Mouse (Mus musculus) lung, postnatal 14 days (tissue): ENCODE measurements at regions not wholly inside any gene's neighbourhood (a gene's known extent, or its start where the extent isn't known, plus 50 kb on each side); places are given as distances from the start of the nearest gene placed in this dataset.

Experiments
- DNase-seq: peaks from one replicate; pipeline ENCODE4 v3.0.0; 2021

DNA sequence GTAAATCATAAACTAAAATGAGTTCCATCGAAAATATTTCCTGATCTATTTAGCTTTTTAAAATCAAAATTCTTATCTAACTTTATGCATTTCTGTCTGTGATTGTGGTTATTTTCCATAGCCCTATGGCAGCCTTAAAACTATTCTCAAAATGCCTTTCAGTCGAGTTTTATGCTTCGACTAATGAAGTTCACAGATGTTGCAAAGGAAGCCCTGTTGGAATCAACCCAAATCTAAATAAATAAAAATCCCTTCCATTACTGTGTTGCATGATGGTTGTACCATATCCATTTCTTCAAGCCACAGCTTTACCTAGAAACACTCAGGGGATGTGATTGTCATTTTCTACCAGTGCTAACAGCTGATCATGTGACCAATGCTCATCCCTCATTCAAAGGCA, 585.6 kb upstream of the N6amt1 start:
- DNase-seq: no peak

GRCm38 (mm10) chr16:86765974-86766373, 588.0 kb upstream of the N6amt1 start:
- DNase-seq: no peak

- DNase-seq: no peak
These were observed 612.7 kb upstream of the N6amt1 start for GRCm38 (mm10) chr16:86741236-86741635.

GRCm38 (mm10) chr16:86718982-86719771, 634.8 kb upstream of the N6amt1 start:
- no peak for DNase-seq

DNA sequence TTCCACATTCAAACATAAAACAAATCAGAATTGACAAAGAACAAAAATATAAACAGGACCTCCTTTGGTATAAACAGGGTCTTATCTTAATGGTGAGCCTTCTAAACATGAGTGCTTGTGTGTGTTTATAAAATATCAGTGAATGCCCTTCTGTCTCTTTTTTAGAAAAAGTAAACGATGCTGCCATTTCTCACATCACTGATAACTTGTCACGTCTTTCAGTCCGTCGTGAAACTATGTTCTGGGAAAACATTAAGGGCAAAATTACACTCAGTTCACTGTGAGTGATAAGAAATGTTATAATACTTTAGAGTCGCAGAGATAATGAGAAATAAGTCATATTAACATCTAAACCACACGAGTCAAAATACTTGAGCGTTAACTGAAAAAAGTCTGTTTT, 635.6 kb upstream of the N6amt1 start:
- no peak for DNase-seq

DNA sequence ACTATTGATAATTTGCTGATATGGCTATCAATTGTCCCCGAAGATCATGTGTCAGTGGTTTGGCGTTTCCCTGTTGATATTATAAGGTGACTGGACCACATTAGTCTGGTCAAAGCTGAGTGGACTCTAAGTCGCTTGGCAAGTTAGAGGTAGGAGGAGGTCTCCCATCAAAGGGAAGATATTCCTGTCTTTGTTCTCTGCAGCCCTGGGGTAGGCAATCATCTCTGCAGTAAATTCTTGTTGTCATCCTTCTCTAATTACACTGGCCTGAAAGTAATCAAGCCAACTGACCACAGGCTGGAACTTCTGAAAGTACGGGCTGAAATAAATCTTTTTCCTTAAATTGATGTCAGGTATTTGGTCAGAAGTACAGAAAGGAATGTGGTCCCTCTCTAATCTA, 652.3 kb upstream of the N6amt1 start:
- no peak for DNase-seq

DNA sequence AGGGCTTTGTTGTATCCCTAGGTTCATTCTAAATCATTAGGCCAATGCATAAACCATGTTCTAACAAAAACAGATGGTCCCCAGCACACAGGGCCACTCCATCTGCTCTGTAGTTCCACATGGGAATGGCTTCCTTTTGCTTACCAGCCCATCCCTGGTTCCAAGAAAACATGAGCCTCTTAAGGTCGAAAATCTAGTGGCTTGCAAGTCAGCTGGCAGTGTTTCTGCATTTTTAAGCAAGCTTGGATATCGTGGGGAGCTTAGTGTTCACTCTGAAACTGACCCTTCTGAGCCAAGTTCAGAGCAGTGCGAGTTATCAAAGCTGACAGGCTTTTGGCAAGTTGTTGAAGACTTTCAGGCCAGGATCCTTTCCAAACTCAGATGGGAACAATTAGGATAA, 659.5 kb upstream of the N6amt1 start:
- DNase-seq: peak; percentile 36

DNA sequence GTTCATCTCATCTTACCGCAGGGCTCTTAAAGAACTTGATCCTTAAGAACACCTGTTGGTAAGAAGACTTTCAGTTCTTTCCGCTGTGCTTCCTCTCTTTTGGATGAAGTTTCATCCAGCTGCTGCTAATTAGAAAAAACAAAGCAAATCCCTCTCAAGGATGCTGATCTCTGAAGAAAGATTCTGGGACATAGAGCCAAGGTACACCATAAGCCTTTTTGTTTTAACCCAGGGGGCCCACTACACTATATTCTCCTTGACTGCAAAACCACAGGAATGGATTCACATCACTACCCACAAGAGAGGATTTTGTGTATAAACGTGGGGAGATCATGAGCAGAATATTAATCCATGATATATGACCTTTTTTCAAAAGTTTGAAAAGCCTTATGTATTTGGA, 694.8 kb upstream of the N6amt1 start:
- no peak for DNase-seq

DNA sequence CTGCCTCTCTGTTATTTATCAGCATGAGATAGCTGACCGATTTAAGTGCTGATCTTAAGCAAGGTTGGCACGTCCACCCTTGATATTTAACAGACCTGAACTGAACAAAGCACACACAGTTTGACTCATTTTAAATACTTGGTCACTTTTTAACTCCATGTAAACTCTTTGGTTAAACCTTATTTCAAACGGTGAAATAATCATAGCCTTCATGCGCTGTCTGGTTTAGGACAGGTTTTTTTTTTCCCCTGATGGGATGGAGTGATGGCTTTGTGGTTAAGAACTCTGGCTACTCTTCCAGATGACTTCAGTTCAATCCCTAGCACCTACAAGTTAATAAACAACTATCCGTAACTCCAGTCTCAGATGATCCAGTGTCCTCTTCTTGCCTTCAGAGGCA, 706.7 kb upstream of the N6amt1 start:
- DNase-seq: no peak

DNA sequence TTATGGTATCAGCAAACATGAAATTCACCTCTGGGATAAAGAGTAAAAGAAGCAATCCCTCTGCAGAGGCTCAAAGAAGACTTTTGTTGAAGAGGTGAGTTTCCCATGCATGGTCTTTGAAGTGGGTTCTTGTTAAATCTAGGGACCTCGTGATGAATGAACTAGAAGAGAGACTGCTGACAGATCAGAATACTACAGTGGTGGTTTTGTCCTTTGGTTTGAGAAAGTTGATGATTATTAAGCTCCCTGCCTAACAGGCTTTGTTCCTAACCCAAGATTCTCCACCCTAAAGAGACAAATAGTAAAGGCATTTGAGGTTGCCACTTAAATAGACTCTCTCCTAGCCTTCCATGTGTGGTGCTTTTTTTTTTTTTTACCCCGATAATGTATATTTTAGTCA, 707.2 kb upstream of the N6amt1 start:
- no peak for DNase-seq

GRCm38 (mm10) chr16:86645436-86645835, 708.5 kb upstream of the N6amt1 start:
- no peak for DNase-seq

DNA sequence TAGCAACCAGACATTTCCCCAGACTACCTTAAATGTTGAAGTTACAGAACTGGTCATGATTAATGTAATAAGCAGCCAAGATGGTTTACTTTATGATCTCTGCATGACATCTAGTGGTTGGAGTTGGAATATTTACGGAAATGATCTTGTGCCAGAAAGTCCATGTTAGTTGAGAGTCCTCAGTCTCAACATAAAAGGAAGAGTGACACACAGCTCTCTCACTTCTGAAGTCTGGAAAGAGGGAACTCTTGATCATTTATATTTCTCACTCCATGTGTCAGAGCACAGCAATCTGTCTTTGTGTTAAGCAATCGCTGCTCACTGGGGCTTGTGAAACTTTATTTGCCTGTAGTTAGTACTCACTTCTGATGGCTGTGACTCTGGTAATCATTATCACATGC, 709.1 kb upstream of the N6amt1 start:
- peak; percentile 34 for DNase-seq

- DNase-seq: peak; percentile 33
These were observed 702.5 kb upstream of the Adamts5 start for GRCm38 (mm10) chr16:86604166-86604565.

DNA sequence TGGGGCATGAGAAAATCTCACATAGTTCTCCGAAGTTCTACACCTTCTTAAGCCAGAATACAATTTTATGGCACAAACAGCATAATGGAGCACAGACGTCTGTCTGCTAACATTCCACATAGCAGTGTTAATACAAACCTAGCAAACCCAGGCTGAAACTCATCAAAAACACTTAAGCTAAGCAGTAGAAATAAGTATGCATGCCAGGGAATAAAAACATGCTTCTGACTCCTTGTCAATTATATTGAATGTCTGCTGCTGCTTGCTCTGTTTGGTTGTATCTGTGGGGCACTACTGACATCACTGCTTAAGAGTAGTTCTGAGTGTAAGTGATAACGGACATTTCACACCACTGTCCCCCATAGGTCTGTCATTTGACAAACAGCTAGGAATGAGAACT, 693.4 kb upstream of the Adamts5 start:
- no peak for DNase-seq

DNA sequence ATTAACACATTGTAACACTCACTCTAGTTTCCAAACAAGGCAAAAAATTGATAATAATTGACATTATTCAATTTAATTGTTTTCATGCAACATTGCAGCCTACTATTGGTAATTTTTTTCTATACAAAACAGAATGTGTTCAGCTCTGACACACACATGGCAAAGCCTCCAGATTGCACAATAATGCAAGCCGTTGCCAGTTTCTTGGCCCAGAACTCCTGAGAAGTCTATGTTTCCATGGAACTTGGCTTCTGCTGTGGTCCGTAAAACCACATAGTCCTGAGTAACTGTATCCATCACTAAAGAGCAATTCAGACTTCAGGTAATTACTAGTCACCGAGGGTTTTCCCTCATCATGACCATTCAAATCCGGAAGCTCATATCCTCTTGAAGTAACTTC, 684.4 kb upstream of the Adamts5 start:
- DNase-seq: peak; percentile 59

DNA sequence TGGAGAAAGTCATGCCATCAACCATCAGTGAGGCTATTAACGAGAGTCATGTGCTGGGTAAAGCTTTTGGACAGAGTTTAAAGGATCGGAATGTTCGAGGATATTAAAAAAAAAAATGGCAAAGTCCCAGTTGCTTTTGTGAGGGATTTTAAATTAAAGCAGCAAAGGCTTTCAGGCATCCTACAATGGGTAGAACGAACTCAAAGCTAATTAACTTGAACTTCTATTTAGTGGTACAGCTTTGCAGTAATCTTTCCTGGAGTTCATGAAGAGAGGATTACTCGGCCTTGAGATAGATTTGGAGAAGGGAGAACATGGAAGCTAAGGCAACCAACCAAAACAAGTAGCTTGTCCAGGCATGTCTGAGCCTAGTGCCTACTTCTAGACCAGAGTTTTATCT, 676.7 kb upstream of the Adamts5 start:
- no peak for DNase-seq

DNA sequence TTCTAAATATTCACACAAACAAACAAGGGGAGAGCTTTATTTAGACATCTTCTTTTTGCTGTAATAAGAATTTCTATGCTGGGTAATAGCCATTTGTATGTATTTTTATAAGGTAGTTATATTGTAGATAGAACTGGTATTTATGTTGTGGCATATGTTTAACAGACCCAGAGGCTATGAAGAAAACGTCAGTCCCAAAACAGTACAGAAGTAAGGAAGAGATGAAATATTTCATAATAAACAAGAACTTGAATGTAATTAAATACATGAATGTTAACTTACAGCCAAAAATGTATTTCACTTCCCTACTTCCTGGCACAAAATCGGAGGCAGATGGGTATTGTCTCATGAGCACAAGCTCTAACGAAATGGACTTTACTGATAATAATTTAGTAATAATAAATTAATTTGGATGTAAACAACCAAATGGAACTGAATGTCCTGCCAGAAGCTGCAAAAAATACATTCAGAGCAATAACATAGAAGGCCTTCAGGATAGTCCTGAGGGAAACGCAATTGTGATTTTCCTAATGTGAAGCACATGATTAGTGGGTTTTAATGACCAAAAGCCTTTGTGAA, 645.9 kb upstream of the Adamts5 start:
- no peak for DNase-seq

- no peak for DNase-seq
These were observed 645.3 kb upstream of the Adamts5 start for GRCm38 (mm10) chr16:86546905-86547304.

- no peak for DNase-seq
These were observed 642.5 kb upstream of the Adamts5 start for GRCm38 (mm10) chr16:86544121-86544520.

- DNase-seq: no peak
These were observed 634.9 kb upstream of the Adamts5 start for GRCm38 (mm10) chr16:86536479-86536878.

- no peak for DNase-seq
These were observed 622.5 kb upstream of the Adamts5 start for GRCm38 (mm10) chr16:86524135-86524534.

- no peak for DNase-seq
These were observed 615.3 kb upstream of the Adamts5 start for GRCm38 (mm10) chr16:86516935-86517334.

- DNase-seq: no peak
These were observed 614.5 kb upstream of the Adamts5 start for GRCm38 (mm10) chr16:86516144-86516543.

DNA sequence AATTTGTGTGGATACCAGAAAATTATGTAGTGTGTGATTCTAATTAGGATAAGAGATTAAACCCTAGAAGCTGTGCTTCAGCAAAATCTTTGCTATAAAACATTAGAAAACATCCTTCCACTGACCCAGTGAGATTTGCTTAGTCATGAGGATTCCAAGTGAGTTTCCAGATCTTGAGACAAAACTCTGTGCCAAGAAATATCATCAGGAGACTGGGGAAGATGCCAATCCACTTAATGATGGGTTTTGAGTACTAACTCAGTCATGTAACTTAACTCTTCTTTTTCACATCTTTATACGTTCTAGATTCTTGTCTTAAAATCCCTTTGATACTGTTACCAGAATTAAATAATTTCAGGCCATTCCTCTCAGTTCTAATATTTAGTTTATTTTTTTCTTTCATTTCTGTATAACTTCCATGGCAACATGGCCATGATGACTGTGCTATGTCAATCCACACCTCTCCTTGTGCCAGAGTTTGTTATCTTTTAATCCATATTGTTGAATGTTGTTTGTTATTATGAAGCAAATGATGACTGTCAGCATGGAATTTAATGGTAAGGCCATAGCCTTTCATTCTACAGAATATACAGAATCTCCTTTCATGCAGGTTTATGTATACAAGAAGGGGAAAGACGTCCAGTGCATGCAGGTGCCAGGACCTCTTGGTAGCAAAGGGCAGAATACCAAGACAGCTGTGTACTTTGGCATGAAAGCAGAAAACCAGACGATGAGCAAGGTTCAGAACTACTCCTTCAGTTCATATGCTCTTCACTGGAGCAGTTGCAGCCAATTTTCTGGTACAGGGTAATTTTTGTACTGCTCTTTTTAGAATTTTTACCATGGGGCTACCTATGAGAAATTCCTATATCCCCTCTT, 599.7 kb upstream of the Adamts5 start:
- DNase-seq: no peak
